Comparison of ENCODE assay signal across 25 mouse cellular contexts in the genomic region with DNA sequence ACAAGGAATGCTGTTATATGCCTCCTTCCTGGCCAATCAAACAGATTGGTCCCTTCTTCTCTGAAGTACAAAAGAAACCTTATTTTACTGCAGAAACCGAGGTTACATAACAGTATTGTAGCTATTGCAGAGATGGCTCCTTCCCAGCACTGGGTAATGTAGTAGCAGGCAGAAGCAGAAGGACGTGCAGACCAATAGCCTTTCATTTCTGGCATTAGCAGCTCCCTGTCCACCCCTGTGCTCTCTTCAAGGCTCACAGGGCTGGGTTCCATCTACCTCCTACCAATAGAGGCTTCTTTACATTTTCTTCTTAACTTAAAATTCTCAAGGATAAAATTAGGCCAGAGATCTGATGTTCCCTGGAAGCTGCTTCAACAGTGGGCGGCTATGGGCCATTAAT. TPM values are rescaled to one million over a fixed set of nuclear protein-coding genes. Genes with fewer than 3 reads are reported as not detected.
DNase-seq lines count a peak whose midpoint lies in the region; ATAC-seq and TF ChIP-seq lines count a peak whose summit lies in the region.
"Had no signal": no experiment of that assay in that cellular context is flagged by ENCODE, and none has a peak within 500 bp of the region (broad histone marks: within the 10 kb centered on the region; RNA-seq: fewer than 3 reads in every experiment).

No protein-coding gene starts in this region.

- 78% methylated on average over 3 of the region's 3 CpGs for WGBS in intestine, postnatal 0 days

- TF ChIP-seq POLR2A in cortical plate, adult 2 months (IDR thresholded peaks at IDR 0.05; ENCODE audit: extremely low read depth, insufficient read depth, low read length), result no peak

- peak; percentile 15 for DNase-seq in layer of hippocampus, adult 11-12 months (ENCODE audit: low spot score)
- no peak for DNase-seq in layer of hippocampus, adult 9-10 months (ENCODE audit: low spot score)
- DNase-seq in right cerebral cortex, adult 18-20 months, result peak; percentile 16
- DNase-seq in right cerebral cortex, postnatal 4 days, result no peak
- DNase-seq in telencephalon, adult 2 months (ENCODE audit: low read depth, low spot score), result peak; percentile 44
- DNase-seq: adrenal gland, adult 8-10 months; cerebellum, adult 9-11 months; gastrocnemius, postnatal 36 days; kidney, adult 2 months; kidney, postnatal 10 days; liver, postnatal 0 days; thymus, postnatal 25 days had no signal

- H3K27me3 ChIP-seq in intestine, postnatal 0 days (replicated peaks; ENCODE audit: control insufficient read depth, insufficient read depth, low read length), result no peaks in the 10 kb centered on the region
- H3K27me3 ChIP-seq: forebrain, embryonic 15.5 days; heart, embryonic 15.5 days; limb, embryonic 12.5 days had no signal

- no peaks in the 10 kb centered on the region for H3K9me3 ChIP-seq in intestine, postnatal 0 days (ENCODE audit: control insufficient read depth)
- H3K9me3 ChIP-seq: embryonic facial prominence, embryonic 10.5 days; heart, embryonic 15.5 days; limb, embryonic 12.5 days; midbrain, embryonic 10.5 days had no signal

- H3K36me3 ChIP-seq in intestine, postnatal 0 days (ENCODE audit: control insufficient read depth, insufficient read depth), result no peaks in the 10 kb centered on the region
- H3K36me3 ChIP-seq: embryonic facial prominence, embryonic 10.5 days; forebrain, embryonic 15.5 days; heart, embryonic 15.5 days; limb, embryonic 12.5 days; midbrain, embryonic 10.5 days had no signal

- no peak overlapping the region for H3K9ac ChIP-seq in intestine, postnatal 0 days (ENCODE audit: low read depth, low read length)
- H3K9ac ChIP-seq: forebrain, embryonic 15.5 days; heart, embryonic 15.5 days; hindbrain, embryonic 14.5 days; limb, embryonic 12.5 days; liver, postnatal 0 days had no signal

- ATAC-seq in intestine, postnatal 0 days, result no peak
- ATAC-seq: forebrain, embryonic 15.5 days; inflammation-experienced regulatory T-cells, adult 6 months; liver, postnatal 0 days; lung, postnatal 0 days; midbrain, embryonic 16.5 days had no signal

- H3K4me3 ChIP-seq in cortical plate, adult 2 months (ENCODE audit: insufficient read depth, low read length), result no peak overlapping the region
- H3K4me3 ChIP-seq in intestine, postnatal 0 days (ENCODE audit: low read depth, low read length), result no peak overlapping the region
- H3K4me3 ChIP-seq: embryonic facial prominence, embryonic 10.5 days; forebrain, embryonic 15.5 days; heart, embryonic 15.5 days; limb, embryonic 12.5 days; midbrain, embryonic 10.5 days had no signal

- peak overlapping the region; percentile 67 for H3K27ac ChIP-seq in cortical plate, adult 2 months (ENCODE audit: insufficient read depth, low read length)
- no peak overlapping the region for H3K27ac ChIP-seq in intestine, postnatal 0 days (ENCODE audit: low read depth, low read length)
- H3K27ac ChIP-seq: embryonic facial prominence, embryonic 10.5 days; forebrain, embryonic 15.5 days; heart, embryonic 15.5 days; hindbrain, embryonic 14.5 days; limb, embryonic 12.5 days; macrophage; midbrain, embryonic 10.5 days had no signal

- H3K4me1 ChIP-seq in cortical plate, adult 2 months (ENCODE audit: control insufficient read depth, insufficient read depth, low read length), result peaks cover 3% of the 10 kb centered on the region
- H3K4me1 ChIP-seq in intestine, postnatal 0 days (replicated peaks; ENCODE audit: control insufficient read depth, insufficient read depth, low read length), result no peaks in the 10 kb centered on the region
- H3K4me1 ChIP-seq: embryonic facial prominence, embryonic 10.5 days; forebrain, embryonic 15.5 days; heart, embryonic 15.5 days; limb, embryonic 12.5 days; midbrain, embryonic 10.5 days had no signal

- no peak overlapping the region for H3K4me2 ChIP-seq in intestine, postnatal 0 days (replicated peaks; ENCODE audit: low read depth)
- H3K4me2 ChIP-seq: forebrain, embryonic 15.5 days; heart, embryonic 15.5 days; hindbrain, embryonic 14.5 days; limb, embryonic 12.5 days; liver, embryonic 11.5 days had no signal

- TF ChIP-seq CTCF in cortical plate, adult 2 months (IDR thresholded peaks at IDR 0.05; ENCODE audit: extremely low read depth, insufficient read depth, low read length), result no peak
- TF ChIP-seq CTCF in intestine, postnatal 0 days (IDR thresholded peaks at IDR 0.05; ENCODE audit: low read depth), result no peak

RNA-seq across cellular contexts. Expression of a gene that starts 38.3 kb away (rescaled TPM):
- polyA plus RNA-seq in cortical plate, adult 2 months (2012; rRNA removed), result 13.9 and 14.2 TPM in 2 replicates
- polyA plus RNA-seq in intestine, postnatal 0 days (2015; fragmentation: Nextera tagmentation; extraction: Ambion mirVana), result 26.1 and 27.4 TPM in 2 replicates

Comparison
In these comparisons a context has a peak if more than half of its experiments do, and no peak if none do; other contexts are left out.
1. DNase-seq: peak in layer of hippocampus, adult 11-12 months (single experiment), right cerebral cortex, adult 18-20 months (single experiment) and telencephalon, adult 2 months (single experiment); none in layer of hippocampus, adult 9-10 months (single experiment) and right cerebral cortex, postnatal 4 days (single experiment).